Mouse (Mus musculus): ENCODE data around the gene Cytl1.

The Cytl1 gene

GRCm38 (mm10) chr5:37735224-37735623 is at the start of gene Cytl1:
TSS of gene Cytl1 (plus strand) at chr5:37735519.
- no peak for DNase-seq (ENCODE audit: extremely low spot score, low spot score)

- no peak for DNase-seq (ENCODE audit: extremely low spot score, low spot score)
Observed at GRCm38 (mm10) chr5:37692759-37693158, 42.6 kb upstream of the Cytl1 start.

- no peak for DNase-seq (ENCODE audit: extremely low spot score, low spot score)
Observed at GRCm38 (mm10) chr5:37695773-37696172, 39.5 kb upstream of the Cytl1 start.

DNA sequence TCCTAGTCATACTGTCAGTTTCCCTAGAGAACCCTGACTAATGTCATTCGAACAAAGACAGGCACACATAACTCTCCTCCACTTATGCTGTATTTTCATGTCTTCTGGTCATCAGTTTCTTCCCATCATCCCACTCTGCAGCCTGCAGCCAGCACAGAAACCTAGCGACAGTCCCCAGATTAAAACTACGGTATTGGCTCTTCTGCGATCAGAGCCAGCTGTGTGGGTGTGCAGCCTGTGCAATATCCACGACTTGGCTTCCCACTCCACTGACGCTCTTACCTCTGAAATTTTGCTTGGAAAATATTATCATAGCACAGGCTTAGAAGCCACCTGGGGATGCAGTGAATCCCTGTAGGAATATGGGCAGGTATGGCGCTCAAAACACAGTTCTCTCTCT is 38.0 kb upstream of the Cytl1 start:
- DNase-seq (ENCODE audit: extremely low spot score, low spot score): no peak

DNA sequence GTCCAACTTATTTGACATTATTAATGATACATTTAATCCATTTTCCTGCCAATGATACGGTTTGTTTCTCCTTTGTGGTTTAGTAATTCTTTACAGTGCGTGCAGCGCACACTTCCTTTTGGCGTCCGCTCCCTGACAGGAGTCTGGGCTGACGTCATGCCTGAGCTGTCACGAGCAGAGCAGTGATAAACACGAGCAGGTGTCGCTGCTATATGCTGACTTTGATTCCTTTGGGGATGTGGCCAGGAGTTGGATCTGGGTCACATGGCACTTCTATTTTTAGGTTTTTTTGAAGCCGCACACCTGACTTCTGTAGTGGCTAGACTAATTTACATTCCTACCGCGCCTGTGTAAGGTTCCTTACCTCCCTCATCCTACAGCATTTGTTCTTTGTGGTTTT is 35.6 kb upstream of the Cytl1 start:
- no peak for DNase-seq (ENCODE audit: extremely low spot score, low spot score)

GRCm38 (mm10) chr5:37704962-37705361 is 30.4 kb upstream of the Cytl1 start:
- DNase-seq (ENCODE audit: extremely low spot score, low spot score): no peak

DNA sequence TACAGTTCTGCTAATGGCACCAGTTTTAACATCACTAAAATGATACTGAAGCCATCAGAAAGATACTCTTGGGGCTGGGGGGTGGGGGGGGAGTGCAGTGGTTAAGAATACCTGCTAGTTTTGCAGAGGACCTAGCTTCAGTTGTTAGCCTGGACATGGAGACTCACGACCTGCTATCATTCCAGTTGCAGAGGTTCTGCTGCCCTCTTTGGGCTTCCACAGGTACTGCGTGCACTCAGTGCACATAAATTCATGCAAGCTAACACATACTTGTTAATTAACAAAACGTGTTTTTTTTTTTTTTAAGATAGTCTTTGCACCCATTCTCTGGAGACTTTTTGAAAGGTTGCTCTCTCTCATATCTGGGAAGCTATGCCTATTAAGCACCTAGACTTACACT is 27.2 kb upstream of the Cytl1 start:
- DNase-seq (ENCODE audit: extremely low spot score, low spot score): no peak

DNA sequence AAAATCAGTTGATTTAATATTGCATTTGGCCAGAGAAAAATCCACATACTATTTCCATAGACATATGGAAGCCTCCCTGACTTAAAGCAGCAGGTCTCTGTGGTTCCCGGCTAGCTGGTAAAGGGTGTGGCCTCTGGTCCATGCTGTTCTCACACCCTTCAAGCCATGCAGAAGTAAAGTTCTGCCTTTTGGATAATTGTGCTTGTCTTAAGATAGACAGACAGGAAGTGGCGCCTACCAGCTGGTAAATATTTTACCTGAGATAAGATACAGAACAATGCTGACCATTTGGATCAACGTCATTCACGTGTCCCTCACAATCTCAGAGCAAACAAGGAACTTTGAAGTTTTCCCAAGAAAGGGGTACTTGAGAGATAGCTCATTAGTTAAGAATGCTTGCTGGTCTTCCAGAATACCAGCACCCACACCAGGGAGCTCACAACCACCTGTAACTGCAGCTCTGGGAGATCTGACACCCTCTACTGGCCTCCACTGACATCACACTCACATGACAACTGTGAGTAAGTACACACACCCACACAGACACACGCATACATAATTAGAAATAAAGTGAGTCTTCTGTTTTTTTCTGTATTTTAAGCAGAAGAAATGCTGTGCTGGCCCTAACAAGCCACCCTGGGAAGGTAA is 25.9 kb upstream of the Cytl1 start:
- no peak for DNase-seq (ENCODE audit: extremely low spot score, low spot score)

DNA sequence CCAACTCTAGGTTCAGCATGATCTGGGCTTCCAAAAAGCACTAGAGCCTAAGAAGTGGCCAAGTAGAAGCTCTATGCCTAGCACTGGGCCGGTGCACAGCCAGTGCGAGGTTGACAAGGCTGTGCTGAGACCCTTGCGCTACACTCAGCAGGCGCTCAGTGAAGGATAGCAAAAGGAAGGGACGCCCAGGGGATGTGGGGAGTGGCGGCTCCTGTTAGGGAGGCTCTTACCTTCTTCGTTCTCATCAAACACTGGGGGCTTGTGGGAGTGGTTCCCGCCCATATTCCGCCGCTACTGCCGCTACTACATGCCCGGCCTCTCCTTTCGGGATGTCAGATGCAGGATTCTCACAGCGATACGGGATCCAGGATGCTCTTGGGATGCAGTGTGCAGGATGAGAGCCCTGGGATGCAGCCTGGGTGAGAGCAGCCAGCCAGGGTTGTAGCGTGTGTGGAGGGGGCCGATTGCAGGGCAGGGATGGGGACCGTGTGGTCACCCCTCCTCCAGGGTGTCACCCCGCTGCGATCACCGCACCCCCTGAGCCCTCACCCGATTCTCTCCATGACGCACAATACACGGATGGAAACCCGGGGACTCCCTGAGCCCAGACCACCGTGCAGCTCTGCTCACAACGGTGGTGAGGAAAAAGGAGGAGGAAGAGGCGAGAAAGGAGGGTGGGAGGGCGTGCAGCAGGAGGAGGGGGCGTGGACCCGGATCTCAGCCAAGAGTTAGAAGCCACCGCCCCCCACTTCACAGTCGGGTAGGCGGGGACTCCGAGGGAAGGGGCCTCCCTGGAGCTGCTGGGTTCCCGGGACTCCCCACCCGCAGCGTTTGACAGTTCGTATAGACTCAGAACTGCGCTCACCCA is 18.6 kb upstream of the Cytl1 start, which contains the start of gene Stk32b:
Gene Stk32b (minus strand): TSS at position 667 of the 868 bp plus-strand sequence.
- peak; percentile 57 for DNase-seq (ENCODE audit: extremely low spot score, low spot score)

DNA sequence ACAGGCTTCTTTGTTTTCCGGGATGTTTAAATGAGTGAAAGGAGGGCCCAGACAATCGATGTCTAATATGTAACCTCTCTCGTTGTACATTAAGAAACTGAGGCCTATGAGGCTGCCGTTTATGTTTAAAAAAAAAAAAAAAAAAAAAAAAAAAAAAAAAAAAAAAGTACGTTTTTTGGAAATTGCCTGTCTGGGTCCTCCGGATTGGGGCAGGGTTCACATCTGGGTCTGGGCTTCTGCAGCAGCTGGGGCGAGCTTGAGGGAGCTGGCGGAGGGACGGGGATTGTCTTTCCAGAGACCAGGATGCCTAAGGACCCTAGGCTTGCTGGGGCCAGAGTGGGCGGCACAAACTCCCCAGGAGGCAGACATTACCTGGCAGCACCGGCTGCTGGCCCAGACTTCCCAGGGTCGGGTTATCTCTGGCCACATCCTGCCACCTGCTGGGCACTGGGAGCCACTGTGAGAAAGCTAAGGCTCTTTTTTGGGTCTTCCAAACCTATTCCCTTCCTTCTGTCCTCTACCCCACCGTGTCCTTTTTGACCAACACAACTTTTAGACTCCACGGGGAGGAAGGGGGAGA is 17.8 kb upstream of the Cytl1 start:
- peak; percentile 65 for DNase-seq (ENCODE audit: extremely low spot score, low spot score)

GRCm38 (mm10) chr5:37720670-37721069 is 14.6 kb upstream of the Cytl1 start:
- DNase-seq (ENCODE audit: extremely low spot score, low spot score): no peak

GRCm38 (mm10) chr5:37725220-37725886 is 10.0 kb upstream of the Cytl1 start:
- no peak for DNase-seq (ENCODE audit: extremely low spot score, low spot score)

- DNase-seq (ENCODE audit: extremely low spot score, low spot score): no peak
Observed at GRCm38 (mm10) chr5:37730781-37731180, 4.5 kb upstream of the Cytl1 start.

- DNase-seq (ENCODE audit: extremely low spot score, low spot score): no peak
Observed at GRCm38 (mm10) chr5:37736213-37736612, 894 bp downstream of the Cytl1 start.

DNA sequence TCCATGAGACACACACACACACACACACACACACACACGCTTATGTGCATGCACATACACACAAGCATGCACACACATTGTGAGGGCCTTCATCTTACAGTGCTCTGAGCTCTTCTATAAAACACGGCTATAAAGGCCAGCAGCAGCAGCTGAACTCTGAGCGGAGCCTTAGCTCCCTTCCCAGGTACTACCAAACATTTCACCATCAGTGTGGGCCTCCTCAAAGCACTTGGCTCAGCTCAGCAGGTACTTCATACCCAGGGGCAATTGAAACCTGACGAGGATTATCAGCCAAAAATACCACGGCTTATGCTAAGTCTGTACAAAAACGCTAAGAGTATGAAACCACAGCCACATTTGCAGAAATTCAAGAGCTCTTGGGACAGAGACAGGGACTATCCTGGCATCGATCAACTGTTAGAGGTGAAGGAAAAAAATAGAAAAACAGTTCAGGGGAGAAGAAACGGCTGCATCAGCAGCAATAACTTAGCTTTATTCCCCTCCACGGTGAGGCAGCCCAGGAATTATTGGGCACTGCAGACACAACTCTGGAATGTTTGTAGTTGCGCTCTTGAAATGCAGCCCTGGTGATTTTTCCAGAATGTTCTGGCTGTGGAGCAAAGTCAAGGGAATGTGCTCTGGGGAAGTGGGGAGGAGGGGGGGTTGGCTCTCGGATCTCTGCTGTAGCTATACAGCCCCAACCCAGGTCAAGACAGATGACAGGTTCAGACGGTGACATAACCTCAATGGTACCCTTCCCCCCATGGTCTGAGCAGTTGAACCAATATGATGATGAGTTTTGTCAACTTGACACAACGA is 8.8 kb downstream of the Cytl1 start:
- DNase-seq (ENCODE audit: extremely low spot score, low spot score): no peak

DNA sequence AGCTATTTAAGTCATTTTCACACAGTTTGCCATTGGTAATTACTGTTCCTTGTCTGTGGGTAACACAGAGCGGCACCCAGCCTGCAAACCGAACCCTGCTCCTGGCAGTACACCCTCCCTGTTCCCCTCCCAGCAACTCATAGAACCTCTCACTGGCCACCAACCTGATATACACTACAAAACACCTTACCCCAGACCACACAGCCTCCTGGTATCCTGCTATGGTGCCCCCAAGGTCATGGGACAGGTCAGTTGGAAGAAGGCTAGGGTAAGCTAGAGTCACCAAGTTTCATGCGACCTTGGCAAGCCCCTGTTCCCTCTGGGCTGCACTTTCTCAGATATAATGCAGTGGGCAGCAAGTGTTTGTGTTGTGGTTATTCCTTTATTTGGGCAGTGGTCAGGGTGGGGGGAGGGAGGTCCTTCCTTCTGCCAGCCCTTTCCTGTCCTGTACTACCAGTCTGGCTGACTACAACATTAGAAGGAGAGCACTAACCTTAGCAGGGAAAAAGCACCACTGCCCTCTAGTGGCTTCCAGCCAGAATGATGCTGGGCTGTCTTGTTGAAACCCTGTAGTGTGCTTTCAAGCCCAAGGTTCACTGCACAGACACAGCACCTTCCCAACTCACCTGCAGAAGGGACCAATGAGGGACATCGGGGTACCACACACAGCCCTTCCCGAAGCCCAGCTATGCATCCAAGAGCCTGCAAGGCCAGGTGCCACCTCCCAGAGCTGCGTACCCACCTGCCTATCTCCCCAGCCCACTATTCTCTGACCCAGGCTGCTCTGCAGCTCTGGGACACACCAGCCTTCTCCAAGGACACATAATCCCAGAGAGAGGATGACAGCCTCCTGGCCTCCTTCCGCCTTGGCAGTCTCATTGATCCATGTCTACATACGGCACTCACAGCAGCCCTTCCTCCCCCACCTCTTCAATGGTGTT is 17.0 kb downstream of the Cytl1 start:
- peak; percentile 68 for DNase-seq (ENCODE audit: extremely low spot score, low spot score)

DNA sequence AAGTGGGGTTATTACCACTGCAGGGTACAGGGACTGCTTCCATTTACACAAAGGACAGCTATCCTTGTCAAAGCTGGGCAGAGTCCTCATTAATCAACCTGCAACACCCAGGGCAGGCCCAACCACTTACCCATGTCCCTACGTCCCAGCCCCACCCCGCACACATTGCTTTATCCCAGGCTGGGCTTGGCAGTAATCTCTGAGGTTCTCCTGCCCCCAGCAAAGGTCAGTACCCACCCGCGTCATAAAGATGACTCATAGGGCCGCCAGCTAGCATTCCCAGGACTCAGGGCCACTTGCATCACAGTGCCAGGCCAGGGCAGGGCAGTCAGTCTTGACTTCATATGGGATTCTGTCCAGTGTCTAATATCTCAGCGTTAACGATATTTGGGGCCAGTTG is 18.0 kb downstream of the Cytl1 start:
- no peak for DNase-seq (ENCODE audit: extremely low spot score, low spot score)

DNA sequence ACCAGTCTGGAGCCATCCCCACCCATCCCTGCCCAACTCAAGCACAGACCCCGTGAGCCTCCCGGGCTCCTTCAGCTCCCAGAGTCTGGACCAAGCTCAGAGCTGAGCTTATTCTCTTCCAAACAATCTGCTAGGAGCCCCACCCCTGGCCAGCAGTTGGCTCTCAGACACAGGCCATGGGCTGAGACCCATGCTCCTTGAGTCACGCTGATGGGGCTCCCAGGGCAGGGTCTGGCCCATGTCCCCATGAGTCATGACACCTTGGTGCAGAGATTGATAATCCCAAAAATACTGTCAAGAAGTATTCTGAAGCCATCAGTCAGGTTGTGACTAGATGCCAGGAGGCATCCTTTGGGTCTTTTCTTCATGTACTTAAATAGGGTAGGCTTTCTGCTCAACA is 26.7 kb downstream of the Cytl1 start:
- DNase-seq (ENCODE audit: extremely low spot score, low spot score): no peak

GRCm38 (mm10) chr5:37765851-37766250 is 30.5 kb downstream of the Cytl1 start:
- DNase-seq (ENCODE audit: extremely low spot score, low spot score): peak; percentile 21

- DNase-seq (ENCODE audit: extremely low spot score, low spot score): no peak
Observed at GRCm38 (mm10) chr5:37767231-37767630, 31.9 kb downstream of the Cytl1 start.
